Mouse (Mus musculus) bone marrow macrophage, adult 2 months (primary cell): ENCODE measurements around the gene Inava.

ENCODE experiments used
- CTCF ChIP-seq: IDR thresholded peaks from 2 replicates; pipeline ENCODE4 v1.5.1; 2012; ENCODE audit warnings: low read depth, mild to moderate bottlenecking, low read length, moderate library complexity
- POLR2A ChIP-seq: IDR thresholded peaks from 2 replicates; pipeline ENCODE4 v1.6.1; 2012; ENCODE audit warnings: mild to moderate bottlenecking, low read depth, low read length, borderline replicate concordance

- TF ChIP-seq CTCF = no peak
- TF ChIP-seq POLR2A = no peak
Observed at GRCm38 (mm10) chr1:136167657-136168056, 66.4 kb downstream of the Inava start.
